31 mouse cellular contexts compared by ENCODE assay signal in genomic region chr3:37532079-37532478, GRCm38 (mm10).
A peak's percentile ranks its signal among the peaks of the same experiment; 100 is the strongest.
DNase-seq lines count a peak whose midpoint lies in the region; ATAC-seq and TF ChIP-seq lines count a peak whose summit lies in the region.
"Had no signal": no experiment of that assay in that cellular context is flagged by ENCODE, and none has a peak within 500 bp of the region (broad histone marks: within the 10 kb centered on the region; RNA-seq: fewer than 3 reads in every experiment).

No protein-coding gene starts in this region.

- H3K27ac ChIP-seq in liver, embryonic 14.5 days: peak overlapping the region; percentile 77
- no peak overlapping the region for H3K27ac ChIP-seq in hindbrain, embryonic 10.5 days
- H3K27ac ChIP-seq: embryonic facial prominence, embryonic 12.5 days; gastrocnemius, adult 2 months; hindbrain, embryonic 14.5 days; kidney, postnatal 0 days; macrophage; midbrain, embryonic 10.5 days; midbrain, embryonic 15.5 days; stomach, postnatal 0 days had no signal

- H3K4me3 ChIP-seq in G1E (ENCODE audit: low read depth, low read length): no peak overlapping the region; the same call in 1 of the 2 replicates
- no peak overlapping the region for H3K4me3 ChIP-seq in liver, embryonic 14.5 days (ENCODE audit: insufficient read depth in 1 of 2, low read depth in 2 of 2, low read length in 2 of 2)
- no peak overlapping the region for H3K4me3 ChIP-seq in hindbrain, embryonic 10.5 days
- H3K4me3 ChIP-seq: embryonic facial prominence, embryonic 12.5 days; gastrocnemius, adult 2 months; heart, embryonic 12.5 days; midbrain, embryonic 10.5 days; midbrain, embryonic 15.5 days had no signal

- H3K27me3 ChIP-seq in G1E (ENCODE audit: insufficient read depth, low read length): no peaks in the 10 kb centered on the region
- H3K27me3 ChIP-seq in liver, embryonic 14.5 days (ENCODE audit: control insufficient read depth, insufficient read depth, low read length): no peaks in the 10 kb centered on the region
- H3K27me3 ChIP-seq in hindbrain, embryonic 10.5 days (ENCODE audit: insufficient read depth, poor library complexity, severe bottlenecking): no peaks in the 10 kb centered on the region
- H3K27me3 ChIP-seq: CH12.LX; embryonic facial prominence, embryonic 12.5 days; heart, embryonic 12.5 days; midbrain, embryonic 15.5 days had no signal

- no peak for DNase-seq in G1E (ENCODE audit: low spot score)
- DNase-seq in liver, embryonic 14.5 days (ENCODE audit: low read depth in 3 of 3, low spot score in 3 of 3): no peak
- no peak for DNase-seq in heart, adult 9 months (ENCODE audit: low spot score in 2 of 2)
- DNase-seq in left cerebral cortex, postnatal 25 days (ENCODE audit: low spot score in 2 of 2): no peak
- no peak for DNase-seq in hindbrain, embryonic 10.5 days (ENCODE audit: low spot score)
- DNase-seq: adrenal gland, postnatal 14 days; cerebellum, adult 11 months; cerebellum, adult 9-10 months; cerebellum, postnatal 36 days; embryo, embryonic 11 days; gastrocnemius, adult 2 months; gastrocnemius, postnatal 36 days; heart, adult 18-20 months; heart, postnatal 4 days; kidney, adult 2 months; spleen, adult 18-20 months; thymus, adult 18-20 months; thymus, postnatal 4 days had no signal

- no peak overlapping the region for H3K4me2 ChIP-seq in liver, embryonic 14.5 days (ENCODE audit: low read depth)
- H3K4me2 ChIP-seq: embryonic facial prominence, embryonic 12.5 days; heart, embryonic 12.5 days; hindbrain, embryonic 14.5 days; midbrain, embryonic 15.5 days had no signal

- no peak for TF ChIP-seq CTCF in G1E (IDR thresholded peaks at IDR 0.05; ENCODE audit: low read depth, low read length)
- TF ChIP-seq CTCF in liver, embryonic 14.5 days (IDR thresholded peaks at IDR 0.05; ENCODE audit: low read depth): no peak

- peaks cover 15% of the 10 kb centered on the region for H3K36me3 ChIP-seq in G1E (replicated peaks)
- H3K36me3 ChIP-seq in liver, embryonic 14.5 days (replicated peaks; ENCODE audit: control insufficient read depth, insufficient read depth, low read depth): peaks cover 2% of the 10 kb centered on the region
- H3K36me3 ChIP-seq in hindbrain, embryonic 10.5 days: peaks cover 19% of the 10 kb centered on the region

- peaks cover 39% of the 10 kb centered on the region for H3K4me1 ChIP-seq in G1E (ENCODE audit: insufficient read depth, low read depth, low read length)
- H3K4me1 ChIP-seq in liver, embryonic 14.5 days (replicated peaks; ENCODE audit: control insufficient read depth in 2 of 2, insufficient read depth in 2 of 2, low read length in 1 of 2): peaks cover 11 to 17% of the 10 kb centered on the region in 2 experiments
- H3K4me1 ChIP-seq in hindbrain, embryonic 10.5 days (replicated peaks): no peaks in the 10 kb centered on the region
- H3K4me1 ChIP-seq: embryonic facial prominence, embryonic 12.5 days; midbrain, embryonic 10.5 days; midbrain, embryonic 15.5 days had no signal

- intact Hi-C loops in left cerebral cortex, postnatal 25 days (cut with DNase I): no loop called here

- peak; percentile 93 for ATAC-seq in G1E (ENCODE audit: extremely low read depth, insufficient number of reproducible peaks, low FRiP score, poor library complexity, severe bottlenecking)
- peak; percentile 25; the same call in 1 of the 2 replicates for ATAC-seq in erythroblast, adult 5-6 weeks (replicated peaks; ENCODE audit: low FRiP score, poor library complexity, severe bottlenecking)
- ATAC-seq in liver, embryonic 14.5 days (ENCODE audit: insufficient read depth): peak; percentile 90
- ATAC-seq in megakaryocyte-erythroid progenitor cell, adult 5-6 weeks (replicated peaks; ENCODE audit: low FRiP score, low TSS enrichment, poor library complexity, severe bottlenecking): peak; percentile 100
- ATAC-seq: forebrain, embryonic 16.5 days; lung, postnatal 0 days; midbrain, embryonic 15.5 days had no signal

- TF ChIP-seq EP300 in liver, embryonic 14.5 days (IDR thresholded peaks at IDR 0.05; ENCODE audit: low read depth): peak; percentile 80

- no peaks in the 10 kb centered on the region for H3K9me3 ChIP-seq in G1E (replicated peaks)
- no peaks in the 10 kb centered on the region for H3K9me3 ChIP-seq in liver, embryonic 14.5 days (ENCODE audit: control insufficient read depth, low read length)
- H3K9me3 ChIP-seq in hindbrain, embryonic 10.5 days: peaks cover 7% of the 10 kb centered on the region; the same call in 1 of the 2 replicates
- H3K9me3 ChIP-seq: midbrain, embryonic 15.5 days had no signal

- H3K9ac ChIP-seq in liver, embryonic 14.5 days (replicated peaks): no peak overlapping the region
- H3K9ac ChIP-seq: embryonic facial prominence, embryonic 12.5 days; heart, embryonic 12.5 days; hindbrain, embryonic 14.5 days; midbrain, embryonic 15.5 days had no signal

Comparison
In these comparisons a context has a peak if more than half of its experiments do, and no peak if none do; other contexts are left out.
1. ATAC-seq: peak in every context shown above with its lines; median percentile 100 in megakaryocyte-erythroid progenitor cell, adult 5-6 weeks; 93 in G1E; 90 in liver, embryonic 14.5 days; 25 in erythroblast, adult 5-6 weeks.